Mouse (Mus musculus) heart, embryonic 12.5 days (tissue): Measurements from ENCODE around the gene Cacna1c. TPM values are rescaled to one million over a fixed set of nuclear protein-coding genes. Genes with fewer than 3 reads are reported as not detected.

Experiments used
- ATAC-seq: fragments of 200-750 bp; cut with Nextera tagmentation; 2 replicates; pipeline ENCODE4 v1.8.0; 2017; ENCODE audit warnings: moderate TSS enrichment, moderate library complexity; ENCODE audit not compliant: insufficient number of reproducible peaks, low FRiP score
- H3K27ac ChIP-seq: fragments of 300-500 bp; sonication (generic); 2 replicates; pipeline ENCODE4 v1.5.1; 2016; ENCODE audit warnings: mild to moderate bottlenecking, moderate library complexity; ENCODE audit not compliant: poor library complexity, severe bottlenecking
- H3K27me3 ChIP-seq: fragments of 300-500 bp; sonication (generic); replicated peaks from 2 replicates; pipeline ENCODE4 v1.6.1; 2016; ENCODE audit warnings: mild to moderate bottlenecking, moderate library complexity
- H3K36me3 ChIP-seq: fragments of 300-500 bp; sonication (generic); 2 replicates; pipeline ENCODE4 v1.6.1; 2016; ENCODE audit warnings: mild to moderate bottlenecking, moderate library complexity
- H3K4me1 ChIP-seq: fragments of 300-500 bp; sonication (generic); replicated peaks from 2 replicates; pipeline ENCODE4 v1.6.1; 2016; ENCODE audit warnings: mild to moderate bottlenecking
- H3K4me2 ChIP-seq: fragments of 300-500 bp; sonication (generic); 2 replicates; pipeline ENCODE4 v1.6.1; 2016; ENCODE audit warnings: mild to moderate bottlenecking, moderate library complexity
- H3K4me3 ChIP-seq: fragments of 300-500 bp; sonication (generic); 2 replicates; pipeline ENCODE4 v1.5.1; 2016; ENCODE audit warnings: mild to moderate bottlenecking
- H3K9ac ChIP-seq: fragments of 300-500 bp; sonication (generic); 2 replicates; pipeline ENCODE4 v1.6.1; 2016; ENCODE audit warnings: mild to moderate bottlenecking, moderate library complexity
- H3K9me3 ChIP-seq: fragments of 300-500 bp; sonication (generic); replicated peaks from 2 replicates; pipeline ENCODE4 v1.6.1; 2016; ENCODE audit warnings: mild to moderate bottlenecking, moderate library complexity
- WGBS: fragments of 180-500 bp; shearing (Covaris S2); methylation state at CpG from one replicate; pipeline ENCODE4 v1.1.7; 2016; 5-methylcytosine and 5-hydroxymethylcytosine counted together
- polyA plus RNA-seq: library from polyadenylated mRNA; unstranded; fragments of >200 nt; fragmentation: Nextera tagmentation; extraction: Ambion mirVana; gene quantifications from 2 replicates; pipeline ENCODE4 v1.2.1, GENCODE M21; 2016

The Cacna1c gene
- polyA plus RNA-seq, 1 experiment from 2014 or later: 58.1 TPM

DNA sequence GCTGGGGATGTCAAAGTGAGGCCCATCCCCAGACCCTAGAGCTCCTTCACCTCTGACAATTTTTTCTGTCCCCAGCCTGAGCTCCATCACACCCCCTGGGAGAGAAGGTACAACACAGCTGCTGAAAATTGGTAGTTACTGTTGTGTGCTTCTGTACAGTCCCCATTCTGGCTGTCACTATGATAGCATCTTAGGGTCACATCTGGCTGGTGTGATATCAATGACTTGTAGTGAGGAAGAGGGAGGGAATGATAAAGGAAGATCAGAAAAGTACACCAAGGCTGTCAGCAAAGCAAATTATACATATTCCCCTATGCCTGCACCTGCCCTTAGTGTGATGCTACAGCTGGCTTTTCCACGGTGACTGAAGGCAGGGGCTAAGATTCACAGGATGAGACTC lies 446.9 kb downstream of the Cacna1c start:
- no peak overlapping the region for H3K9ac ChIP-seq
- 89% methylated on average over 1 of the region's 1 CpGs for WGBS
- peaks cover 48% of the 10 kb centered on the region for H3K36me3 ChIP-seq
- H3K9me3 ChIP-seq: no peaks in the 10 kb centered on the region
- ATAC-seq: no peak
- 0 out of 2 replicates have a peak, but pooled peaks cover 8% of the 10 kb centered on the region for H3K4me1 ChIP-seq
- no peak overlapping the region for H3K4me3 ChIP-seq
- H3K4me2 ChIP-seq: no peak overlapping the region
- H3K27me3 ChIP-seq: no peaks in the 10 kb centered on the region
- H3K27ac ChIP-seq: no peak overlapping the region

DNA sequence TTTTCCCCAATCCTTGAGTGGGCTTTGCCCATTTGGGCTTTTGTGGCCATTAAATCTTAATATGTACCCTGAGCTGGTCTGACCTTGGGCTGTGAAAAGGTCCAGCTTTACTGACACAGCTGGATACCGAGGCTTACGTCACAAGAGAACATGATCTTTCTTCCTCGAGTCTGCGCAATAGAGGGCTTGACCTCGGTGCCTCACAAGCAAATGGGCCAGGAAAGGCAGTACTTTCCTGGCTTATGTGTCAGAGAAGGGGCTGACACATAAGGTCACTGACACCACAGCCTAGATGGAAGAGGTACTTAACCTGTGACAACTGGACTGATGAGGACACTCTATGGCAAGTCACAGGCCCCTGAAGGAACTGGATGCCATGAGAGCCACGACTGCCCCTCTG lies 453.5 kb downstream of the Cacna1c start:
- peaks cover 25% of the 10 kb centered on the region for H3K36me3 ChIP-seq
- no peak for ATAC-seq
- no peaks in the 10 kb centered on the region for H3K4me1 ChIP-seq
- no peak overlapping the region for H3K27ac ChIP-seq
- WGBS: 81% methylated on average over 6 of the region's 6 CpGs
- no peaks in the 10 kb centered on the region for H3K27me3 ChIP-seq
- H3K9me3 ChIP-seq: no peaks in the 10 kb centered on the region
- no peak overlapping the region for H3K9ac ChIP-seq
- H3K4me2 ChIP-seq: no peak overlapping the region
- no peak overlapping the region for H3K4me3 ChIP-seq

- no peak overlapping the region for H3K27ac ChIP-seq
- 93% methylated on average over 14 of the region's 14 CpGs for WGBS
- no peaks in the 10 kb centered on the region for H3K27me3 ChIP-seq
- H3K36me3 ChIP-seq: peaks cover 18% of the 10 kb centered on the region
- no peak for ATAC-seq
- no peak overlapping the region for H3K4me3 ChIP-seq
- H3K4me1 ChIP-seq: 0 out of 2 replicates have a peak, but pooled peaks cover 4% of the 10 kb centered on the region
- no peak overlapping the region for H3K4me2 ChIP-seq
- no peaks in the 10 kb centered on the region for H3K9me3 ChIP-seq
- no peak overlapping the region for H3K9ac ChIP-seq
These were observed 454.4 kb downstream of the Cacna1c start for GRCm38 (mm10) chr6:118741841-118742240.

GRCm38 (mm10) chr6:118739961-118740599 lies 456.1 kb downstream of the Cacna1c start:
- H3K9ac ChIP-seq: no peak overlapping the region
- no peak overlapping the region for H3K27ac ChIP-seq
- no peak for ATAC-seq
- H3K36me3 ChIP-seq: peaks cover 29% of the 10 kb centered on the region
- H3K9me3 ChIP-seq: no peaks in the 10 kb centered on the region
- no peak overlapping the region for H3K4me3 ChIP-seq
- 0 out of 2 replicates have a peak, but pooled peaks cover 5% of the 10 kb centered on the region for H3K4me1 ChIP-seq
- H3K4me2 ChIP-seq: no peak overlapping the region
- 63% methylated on average over 9 of the region's 9 CpGs for WGBS
- H3K27me3 ChIP-seq: no peaks in the 10 kb centered on the region

- 51% methylated on average over 4 of the region's 4 CpGs for WGBS
- ATAC-seq: no peak
- Histone ChIP-seq H3K27ac (no peak overlapping the region), H3K4me1 (0 out of 2 replicates have a peak, but pooled peaks cover 5% of the 10 kb centered on the region), H3K4me2 (no peak overlapping the region), H3K9me3 (no peaks in the 10 kb centered on the region), H3K27me3 (no peaks in the 10 kb centered on the region), H3K9ac (no peak overlapping the region), H3K4me3 (no peak overlapping the region), H3K36me3 (peaks cover 35% of the 10 kb centered on the region)
These were observed 456.9 kb downstream of the Cacna1c start for GRCm38 (mm10) chr6:118739344-118739743.

DNA sequence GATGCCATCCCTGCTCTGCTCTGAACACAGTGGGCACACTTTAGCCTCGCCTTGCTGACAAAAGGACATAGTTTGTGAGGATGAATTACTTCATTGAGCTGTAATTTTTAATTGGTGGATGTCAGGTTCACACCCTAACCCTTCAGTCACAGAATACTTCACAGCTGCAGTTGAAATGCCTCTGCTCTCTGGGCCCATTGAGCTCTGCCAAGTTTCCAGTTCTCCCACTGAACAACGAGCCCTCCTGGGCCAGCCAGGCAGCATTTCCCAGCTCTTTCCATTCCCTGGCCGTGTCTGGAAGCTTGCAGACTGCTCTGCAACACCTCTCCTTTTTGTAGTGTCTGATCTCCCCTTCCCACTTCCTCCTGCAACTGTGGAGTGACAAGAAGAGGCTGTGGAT lies 457.6 kb downstream of the Cacna1c start:
- Histone ChIP-seq H3K36me3 (peaks cover 38% of the 10 kb centered on the region), H3K4me3 (no peak overlapping the region), H3K27ac (no peak overlapping the region), H3K4me1 (0 out of 2 replicates have a peak, but pooled peaks cover 5% of the 10 kb centered on the region), H3K27me3 (no peaks in the 10 kb centered on the region), H3K9me3 (no peaks in the 10 kb centered on the region), H3K9ac (no peak overlapping the region), H3K4me2 (no peak overlapping the region)
- ATAC-seq: no peak
- 51% methylated on average over 3 of the region's 3 CpGs for WGBS

- Histone ChIP-seq H3K27me3 (no peaks in the 10 kb centered on the region), H3K4me3 (no peak overlapping the region), H3K36me3 (peaks cover 48% of the 10 kb centered on the region), H3K27ac (no peak overlapping the region), H3K9me3 (no peaks in the 10 kb centered on the region), H3K4me2 (no peak overlapping the region), H3K4me1 (0 out of 2 replicates have a peak, but pooled peaks cover 7% of the 10 kb centered on the region), H3K9ac (no peak overlapping the region)
- ATAC-seq: 0 out of 2 replicates have a peak, but pooled peaks have one; percentile 22
- 70% methylated on average over 6 of the region's 6 CpGs for WGBS
These were observed 459.1 kb downstream of the Cacna1c start for GRCm38 (mm10) chr6:118737078-118737477.

- no peak overlapping the region for H3K4me2 ChIP-seq
- H3K4me3 ChIP-seq: no peak overlapping the region
- WGBS: 69% methylated on average over 7 of the region's 7 CpGs
- H3K36me3 ChIP-seq: peaks cover 42% of the 10 kb centered on the region
- ATAC-seq: no peak
- no peak overlapping the region for H3K27ac ChIP-seq
- 0 out of 2 replicates have a peak, but pooled peaks cover 7% of the 10 kb centered on the region for H3K4me1 ChIP-seq
- no peaks in the 10 kb centered on the region for H3K9me3 ChIP-seq
- no peak overlapping the region for H3K9ac ChIP-seq
- no peaks in the 10 kb centered on the region for H3K27me3 ChIP-seq
These were observed 459.7 kb downstream of the Cacna1c start for GRCm38 (mm10) chr6:118736491-118736890.

- H3K4me1 ChIP-seq: 0 out of 2 replicates have a peak, but pooled peaks cover 7% of the 10 kb centered on the region
- H3K27me3 ChIP-seq: no peaks in the 10 kb centered on the region
- 0 out of 2 replicates have a peak, but pooled peaks cover 4% of the 10 kb centered on the region for H3K9me3 ChIP-seq
- peaks cover 41% of the 10 kb centered on the region for H3K36me3 ChIP-seq
- H3K9ac ChIP-seq: no peak overlapping the region
- H3K4me3 ChIP-seq: no peak overlapping the region
- H3K4me2 ChIP-seq: no peak overlapping the region
- no peak for ATAC-seq
- no peak overlapping the region for H3K27ac ChIP-seq
- WGBS: 75% methylated on average over 3 of the region's 3 CpGs
These were observed 461.1 kb downstream of the Cacna1c start for GRCm38 (mm10) chr6:118735145-118735544.

DNA sequence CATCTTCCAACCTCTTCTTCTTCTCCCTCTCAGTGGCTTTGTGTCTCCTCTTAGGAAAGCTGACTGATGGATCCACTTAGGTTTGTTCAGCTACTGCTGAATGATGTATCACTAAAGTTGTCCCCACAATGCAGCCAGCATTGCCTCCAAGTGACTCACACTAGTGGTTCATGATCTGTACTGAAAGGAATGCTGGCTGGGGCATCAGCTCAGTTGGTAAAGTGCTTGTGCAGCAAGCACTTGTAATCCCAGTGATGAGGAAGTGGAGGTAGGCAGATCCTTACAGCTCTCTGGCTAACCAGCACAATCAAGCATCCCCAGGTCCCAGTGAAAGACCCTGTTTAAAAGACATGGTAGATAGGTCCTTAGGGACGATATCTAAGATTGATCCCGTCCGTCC lies 464.3 kb downstream of the Cacna1c start:
- WGBS: 81% methylated on average over 3 of the region's 3 CpGs
- H3K4me1 ChIP-seq: 0 out of 2 replicates have a peak, but pooled peaks cover 4% of the 10 kb centered on the region
- no peak overlapping the region for H3K27ac ChIP-seq
- 0 out of 2 replicates have a peak, but pooled peaks cover 4% of the 10 kb centered on the region for H3K9me3 ChIP-seq
- H3K36me3 ChIP-seq: peaks cover 63% of the 10 kb centered on the region
- ATAC-seq: 0 out of 2 replicates have a peak, but pooled peaks have one; percentile 42
- no peak overlapping the region for H3K4me3 ChIP-seq
- no peak overlapping the region for H3K4me2 ChIP-seq
- H3K27me3 ChIP-seq: no peaks in the 10 kb centered on the region
- no peak overlapping the region for H3K9ac ChIP-seq

- Histone ChIP-seq H3K27ac (no peak overlapping the region), H3K4me2 (no peak overlapping the region), H3K4me3 (no peak overlapping the region), H3K9me3 (no peaks in the 10 kb centered on the region), H3K9ac (no peak overlapping the region), H3K27me3 (no peaks in the 10 kb centered on the region), H3K4me1 (0 out of 2 replicates have a peak, but pooled peaks cover 3% of the 10 kb centered on the region), H3K36me3 (peaks cover 50% of the 10 kb centered on the region)
- 61% methylated on average over 4 of the region's 4 CpGs for WGBS
- ATAC-seq: no peak
These were observed 471.3 kb downstream of the Cacna1c start for GRCm38 (mm10) chr6:118724908-118725307.
